In the genomic region with DNA sequence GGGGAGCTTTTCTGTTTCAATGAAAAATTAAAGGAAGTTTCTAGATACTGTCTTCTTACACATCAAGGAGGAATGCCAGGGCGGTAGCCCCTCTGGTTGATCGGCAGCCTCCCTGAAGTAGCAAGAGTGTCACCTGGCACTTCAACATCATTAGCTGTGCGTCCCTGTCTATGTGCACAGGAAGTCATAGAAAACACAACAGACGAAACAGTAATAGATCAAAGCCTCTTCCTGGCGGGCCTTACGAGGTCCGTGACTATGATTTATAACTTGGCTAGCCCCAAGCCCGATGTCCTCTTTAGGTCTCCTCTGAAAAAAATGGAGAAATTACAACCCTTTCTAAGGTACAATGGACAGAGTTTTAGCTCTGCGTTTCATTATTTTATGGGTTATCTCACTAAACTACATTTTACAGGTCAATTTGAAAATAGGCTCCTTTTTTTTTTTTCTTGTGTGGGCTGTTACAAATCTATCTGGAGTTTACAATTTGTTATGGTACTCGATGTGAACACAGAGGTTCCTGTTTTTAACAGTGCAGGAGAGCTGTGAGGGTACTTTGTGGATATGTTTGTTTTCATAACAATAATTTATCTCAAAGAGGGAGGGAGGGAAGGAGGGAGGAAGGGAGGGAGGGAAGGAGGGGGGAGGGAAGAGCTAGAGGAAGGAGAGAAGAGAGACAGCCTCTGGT, we compare ENCODE assay signal across 22 mouse cellular contexts. TPM values are rescaled to one million over a fixed set of nuclear protein-coding genes. Genes with fewer than 3 reads are reported as not detected.
DNase-seq lines count a peak whose midpoint lies in the region; ATAC-seq and TF ChIP-seq lines count a peak whose summit lies in the region.
"Had no signal": no experiment of that assay in that cellular context is flagged by ENCODE, and none has a peak within 500 bp of the region (broad histone marks: within the 10 kb centered on the region; RNA-seq: fewer than 3 reads in every experiment).

No protein-coding gene starts in this region.

- TF ChIP-seq CTCF in MEL (IDR thresholded peaks at IDR 0.05 in 2 of 3, conservative IDR thresholded peaks at IDR 0.05 in 1 of 3; ENCODE audit: control insufficient read depth in 1 of 3, insufficient read depth in 1 of 3, low read depth in 2 of 3, low read length in 3 of 3, poor library complexity in 1 of 3, severe bottlenecking in 1 of 3): no peak

- peaks cover 7% of the 10 kb centered on the region for H3K4me1 ChIP-seq in kidney, embryonic 15.5 days
- peaks cover 21 to 40% of the 10 kb centered on the region in 2 experiments for H3K4me1 ChIP-seq in MEL (ENCODE audit: control insufficient read depth in 1 of 2, insufficient read depth in 2 of 2, low read length in 2 of 2)
- H3K4me1 ChIP-seq in megakaryocyte, embryonic 14.5 days: peaks cover 69% of the 10 kb centered on the region
- H3K4me1 ChIP-seq: forebrain, embryonic 13.5 days; hindbrain, embryonic 10.5 days had no signal

- 0 out of 2 replicates have a peak overlapping the region, but pooled peaks have one; percentile 15 for H3K4me2 ChIP-seq in kidney, embryonic 15.5 days
- H3K4me2 ChIP-seq: embryonic facial prominence, embryonic 13.5 days; forebrain, embryonic 13.5 days; hindbrain, embryonic 14.5 days had no signal

- no peaks in the 10 kb centered on the region for H3K36me3 ChIP-seq in kidney, embryonic 15.5 days
- peaks cover 0 to 26% of the 10 kb centered on the region in 2 experiments; a peak in 2 of 4 replicates for H3K36me3 ChIP-seq in MEL (ENCODE audit: control insufficient read depth in 1 of 2, insufficient read depth in 2 of 2, low read length in 2 of 2)
- no peaks in the 10 kb centered on the region for H3K36me3 ChIP-seq in megakaryocyte, embryonic 14.5 days (replicated peaks; ENCODE audit: low read length)
- H3K36me3 ChIP-seq: embryonic facial prominence, embryonic 13.5 days; G1E; heart, embryonic 10.5 days; hindbrain, embryonic 10.5 days had no signal

- no peak for ATAC-seq in kidney, embryonic 15.5 days (replicated peaks; ENCODE audit: low FRiP score)
- no peak for ATAC-seq in erythroblast, adult 5-6 weeks (replicated peaks; ENCODE audit: low FRiP score, poor library complexity, severe bottlenecking)
- ATAC-seq: forebrain, embryonic 13.5 days; Patski had no signal

- TF ChIP-seq POLR2A in MEL (IDR thresholded peaks at IDR 0.05; ENCODE audit: control insufficient read depth in 1 of 2, insufficient read depth in 1 of 2, low read depth in 1 of 2, low read length in 2 of 2, poor library complexity in 1 of 2): no peak

- no peaks in the 10 kb centered on the region for H3K9me3 ChIP-seq in kidney, embryonic 15.5 days (replicated peaks)
- no peaks in the 10 kb centered on the region for H3K9me3 ChIP-seq in MEL (replicated peaks; ENCODE audit: insufficient read depth, low read length)
- no peaks in the 10 kb centered on the region for H3K9me3 ChIP-seq in megakaryocyte, embryonic 14.5 days
- H3K9me3 ChIP-seq: embryonic facial prominence, embryonic 13.5 days; forebrain, embryonic 13.5 days; G1E; heart, embryonic 10.5 days; hindbrain, embryonic 10.5 days had no signal

- no peak overlapping the region for H3K9ac ChIP-seq in kidney, embryonic 15.5 days
- peak overlapping the region; percentile 39 for H3K9ac ChIP-seq in MEL (ENCODE audit: control insufficient read depth, low read depth, low read length, poor library complexity, severe bottlenecking)
- H3K9ac ChIP-seq: embryonic facial prominence, embryonic 13.5 days; forebrain, embryonic 13.5 days; hindbrain, embryonic 14.5 days had no signal

- 10% methylated on average over 10 of the region's 10 CpGs for WGBS in kidney, embryonic 15.5 days

- H3K27ac ChIP-seq in kidney, embryonic 15.5 days: no peak overlapping the region
- H3K27ac ChIP-seq in MEL (ENCODE audit: control insufficient read depth, low read depth, low read length): peak overlapping the region; percentile 81
- H3K27ac ChIP-seq: embryonic facial prominence, embryonic 13.5 days; forebrain, embryonic 13.5 days; hindbrain, embryonic 10.5 days; hindbrain, embryonic 14.5 days had no signal

- H3K27me3 ChIP-seq in kidney, embryonic 15.5 days: no peaks in the 10 kb centered on the region
- no peaks in the 10 kb centered on the region for H3K27me3 ChIP-seq in MEL (ENCODE audit: control insufficient read depth in 1 of 2, insufficient read depth in 2 of 2, low read length in 2 of 2)
- peaks cover 36% of the 10 kb centered on the region for H3K27me3 ChIP-seq in megakaryocyte, embryonic 14.5 days (replicated peaks)
- H3K27me3 ChIP-seq: forebrain, embryonic 13.5 days; Patski had no signal

- no peaks in the 10 kb centered on the region for H3K79me2 ChIP-seq in MEL (ENCODE audit: control insufficient read depth, insufficient read depth, low read length, poor library complexity)

- TF ChIP-seq EP300 in MEL (IDR thresholded peaks at IDR 0.05; ENCODE audit: low read depth in 1 of 2, low read length in 2 of 2): peak; percentile 9 to 79; a peak in 3 of 4 replicates

- DNase-seq in kidney, postnatal 36 days: no peak
- DNase-seq in MEL (ENCODE audit: low read depth, low spot score): peak; percentile 85
- DNase-seq in induced T-regulatory cell, adult 2 months (ENCODE audit: low read depth): peak; percentile 21
- DNase-seq in right cerebral cortex, adult 2 months (ENCODE audit: low spot score in 2 of 2): no peak
- no peak for DNase-seq in thymus, postnatal 36 days
- DNase-seq: adrenal gland, adult 2 months; adrenal gland, postnatal 25 days; cerebellum, adult 18-20 months; cerebellum, adult 9-11 months; cerebellum, postnatal 36 days; gastrocnemius, postnatal 36 days; heart, adult 18-20 months had no signal

- no peak overlapping the region for H3K4me3 ChIP-seq in kidney, embryonic 15.5 days (replicated peaks)
- H3K4me3 ChIP-seq in MEL (ENCODE audit: control insufficient read depth in 1 of 2, insufficient read depth in 1 of 2, low read depth in 2 of 2, low read length in 2 of 2): peak overlapping the region in 1 of 2 experiments; percentile 16; a peak in 2 of 4 replicates
- H3K4me3 ChIP-seq in megakaryocyte, embryonic 14.5 days (replicated peaks): peak overlapping the region; percentile 77
- H3K4me3 ChIP-seq: embryonic facial prominence, embryonic 13.5 days; forebrain, embryonic 13.5 days; heart, embryonic 10.5 days; hindbrain, embryonic 10.5 days had no signal

- TF ChIP-seq RAD21 in MEL (IDR thresholded peaks at IDR 0.05; ENCODE audit: low read depth, low read length): no peak

TF ChIP-seq in MEL, 35 proteins besides CTCF, POLR2A, EP300 and RAD21:
- TF ChIP-seq E2F4 (IDR thresholded peaks at IDR 0.05; ENCODE audit: borderline replicate concordance, low read depth, low read length) (no peak), POLR2AphosphoS5 (IDR thresholded peaks at IDR 0.05; ENCODE audit: borderline replicate concordance, low read depth, low read length) (no peak), CHD1 (IDR thresholded peaks at IDR 0.05; ENCODE audit: low read depth, low read length) (no peak), NRF1 (IDR thresholded peaks at IDR 0.05; ENCODE audit: insufficient read depth, low read depth, low read length, poor library complexity, severe bottlenecking) (no peak), GATA1 (IDR thresholded peaks at IDR 0.05; ENCODE audit: low read depth, low read length) (peak; percentile 57; the same call in 1 of the 2 replicates), SIN3A (IDR thresholded peaks at IDR 0.05; ENCODE audit: low read length) (peak; percentile 56), TAL1 (IDR thresholded peaks at IDR 0.05; ENCODE audit: low read length) (peak; percentile 57; the same call in 1 of the 2 replicates), JUND (IDR thresholded peaks at IDR 0.05; ENCODE audit: low read depth, low read length) (no peak), MAFK (IDR thresholded peaks at IDR 0.05; ENCODE audit: borderline replicate concordance, low read depth, low read length) (no peak), ZMIZ1 (IDR thresholded peaks at IDR 0.05; ENCODE audit: low read depth, low read length) (no peak), SMC3 (IDR thresholded peaks at IDR 0.05; ENCODE audit: low read depth, low read length) (no peak), ZKSCAN1 (IDR thresholded peaks at IDR 0.05; ENCODE audit: low read depth, low read length) (no peak), CHD2 (IDR thresholded peaks at IDR 0.05; ENCODE audit: low read length) (no peak), ZNF384 (IDR thresholded peaks at IDR 0.05; ENCODE audit: low read depth, low read length) (peak; percentile 88), MAX (IDR thresholded peaks at IDR 0.05; ENCODE audit: low read length) (no peak), GABPA (IDR thresholded peaks at IDR 0.05; ENCODE audit: low read depth, low read length) (no peak), USF2 (IDR thresholded peaks at IDR 0.05; ENCODE audit: borderline replicate concordance in 1 of 2, insufficient read depth in 1 of 2, low read depth in 1 of 2, low read length in 2 of 2) (no peak), ETS1 (IDR thresholded peaks at IDR 0.05; ENCODE audit: low read depth, low read length) (peak; percentile 57; the same call in 1 of the 2 replicates), ELF1 (IDR thresholded peaks at IDR 0.05; ENCODE audit: low read depth, low read length) (no peak)

RNA-seq across cellular contexts. Expression of a gene that starts 42.7 kb away (rescaled TPM):
- 9.4 TPM in 2 replicates for polyA plus RNA-seq in kidney, embryonic 15.5 days (2015; fragmentation: Nextera tagmentation; extraction: Ambion mirVana)
- 8.9 and 11.2 TPM in 2 replicates for total RNA-seq in MEL (2012; rRNA removed)
- 10 to 100 TPM; 24.8 to 67.1 TPM for polyA plus RNA-seq in MEL (2012; ENCODE audit: insufficient read depth in 1 of 2, insufficient read length in 2 of 2, low read depth in 1 of 2, low replicate concordance in 2 of 2, missing spikeins in 1 of 2)
- polyA plus RNA-seq in megakaryocyte, embryonic 14.5 days (2012; ENCODE audit: insufficient read depth, low replicate concordance): 1.9 and 2.9 TPM in 2 replicates
- 5.0 and 5.8 TPM in 2 replicates for total RNA-seq in erythroblast, adult 5-6 weeks (2015; ENCODE audit: low replicate concordance)
- total RNA-seq in erythroblast, adult 5-6 weeks (2017; ENCODE audit: low replicate concordance): 6.5 and 17.1 TPM in 2 replicates

Comparison
In these comparisons a context has a peak if more than half of its experiments do, and no peak if none do; other contexts are left out.
1. DNase-seq: peak in MEL (single experiment) and induced T-regulatory cell, adult 2 months (single experiment); none in kidney, postnatal 36 days (0 of 2), right cerebral cortex, adult 2 months (0 of 2) and thymus, postnatal 36 days (0 of 2).